Mouse (Mus musculus): ENCODE data around the gene P3h1. TPM values are rescaled to one million over a fixed set of nuclear protein-coding genes. Genes with fewer than 3 reads are reported as not detected.

Gene P3h1
- polyA plus RNA-seq, 1 experiment from 2014 or later = 17.9 TPM

GRCm38 (mm10) chr4:119294415-119295133 is 61.9 kb downstream of the P3h1 start, which contains the start of gene Ybx1:
Ybx1 (minus strand) TSS chr4:119294604.
- H3K9ac ChIP-seq (ENCODE audit: low read depth, low read length) = peak within 1 kb of the TSS; percentile 87
- peak; percentile 99 for DNase-seq (ENCODE audit: low spot score)
- H3K27me3 ChIP-seq (ENCODE audit: control insufficient read depth, insufficient read depth, low read length) = no peaks in the 10 kb centered on the region
- peak within 1 kb of the TSS; percentile 78 for H3K4me2 ChIP-seq (replicated peaks; ENCODE audit: low read depth, low read length)
- WGBS = under 1% methylated on average over 56 of the region's 61 CpGs
- H3K27ac ChIP-seq (ENCODE audit: low read depth, low read length) = peak within 1 kb of the TSS; percentile 87
- peak within 1 kb of the TSS; percentile 80 for H3K4me3 ChIP-seq (ENCODE audit: low read depth, low read length)
- no peaks in the 10 kb centered on the region for H3K36me3 ChIP-seq (ENCODE audit: control insufficient read depth, insufficient read depth, low read length)
- no peaks in the 10 kb centered on the region for H3K9me3 ChIP-seq (ENCODE audit: control insufficient read depth, low read length)
- peak; percentile 99 for ATAC-seq (ENCODE audit: low FRiP score)
- H3K4me1 ChIP-seq (replicated peaks; ENCODE audit: control insufficient read depth, insufficient read depth, low read length) = no peaks in the 10 kb centered on the region

GRCm38 (mm10) chr4:119295134-119295453 is 62.4 kb downstream of the P3h1 start:
- Histone ChIP-seq H3K9me3 (ENCODE audit: control insufficient read depth, low read length) (no peaks in the 10 kb centered on the region), H3K4me2 (replicated peaks; ENCODE audit: low read depth, low read length) (peak overlapping the region; percentile 39), H3K4me3 (ENCODE audit: low read depth, low read length) (peak overlapping the region; percentile 80), H3K27ac (ENCODE audit: low read depth, low read length) (0 out of 2 replicates have a peak overlapping the region, but pooled peaks have one; percentile 87), H3K27me3 (ENCODE audit: control insufficient read depth, insufficient read depth, low read length) (no peaks in the 10 kb centered on the region), H3K4me1 (replicated peaks; ENCODE audit: control insufficient read depth, insufficient read depth, low read length) (no peaks in the 10 kb centered on the region), H3K9ac (ENCODE audit: low read depth, low read length) (peak overlapping the region; percentile 86), H3K36me3 (ENCODE audit: control insufficient read depth, insufficient read depth, low read length) (no peaks in the 10 kb centered on the region)
- DNase-seq (ENCODE audit: low spot score) (peak; percentile 42), ATAC-seq (ENCODE audit: low FRiP score) (no peak)
- WGBS = 14% methylated on average over 6 of the region's 6 CpGs

- Histone ChIP-seq H3K4me2 (replicated peaks; ENCODE audit: low read depth, low read length) (no peak overlapping the region), H3K4me3 (ENCODE audit: low read depth, low read length) (no peak overlapping the region), H3K36me3 (ENCODE audit: control insufficient read depth, insufficient read depth, low read length) (no peaks in the 10 kb centered on the region), H3K4me1 (replicated peaks; ENCODE audit: control insufficient read depth, insufficient read depth, low read length) (no peaks in the 10 kb centered on the region), H3K27ac (ENCODE audit: low read depth, low read length) (no peak overlapping the region), H3K9me3 (ENCODE audit: control insufficient read depth, low read length) (no peaks in the 10 kb centered on the region), H3K9ac (ENCODE audit: low read depth, low read length) (no peak overlapping the region), H3K27me3 (ENCODE audit: control insufficient read depth, insufficient read depth, low read length) (no peaks in the 10 kb centered on the region)
- ATAC-seq (ENCODE audit: low FRiP score) (no peak), DNase-seq (ENCODE audit: low spot score) (no peak)
- WGBS = 87% methylated on average over 2 of the region's 2 CpGs
Measured at GRCm38 (mm10) chr4:119297361-119297760, 64.6 kb downstream of the P3h1 start.

Other genes with a start within 250 kb of the P3h1 start
- 134 and 137 TPM in 2 replicates for gene Slc2a1, start 124.2 kb upstream of the P3h1 start, polyA plus RNA-seq (2014; fragmentation: Nextera tagmentation; extraction: Ambion mirVana)
- 7.4 and 8.3 TPM in 2 replicates for gene Zfp691, start 58.7 kb upstream of the P3h1 start, polyA plus RNA-seq (2014; fragmentation: Nextera tagmentation; extraction: Ambion mirVana)
- 9.9 and 11.1 TPM in 2 replicates for gene Ermap, start 42.9 kb upstream of the P3h1 start, polyA plus RNA-seq (2014; fragmentation: Nextera tagmentation; extraction: Ambion mirVana)
- 177 and 201 TPM in 2 replicates for gene Svbp, start 37.6 kb upstream of the P3h1 start, polyA plus RNA-seq (2014; fragmentation: Nextera tagmentation; extraction: Ambion mirVana)
- gene Tmem269, start 14.7 kb upstream of the P3h1 start, polyA plus RNA-seq (2014; fragmentation: Nextera tagmentation; extraction: Ambion mirVana) = not detected in 2 replicates
- 31.1 and 37.0 TPM in 2 replicates for gene AU022252, start 203 bp upstream of the P3h1 start, polyA plus RNA-seq (2014; fragmentation: Nextera tagmentation; extraction: Ambion mirVana)
- gene Cldn19, start 22.5 kb downstream of the P3h1 start, polyA plus RNA-seq (2014; fragmentation: Nextera tagmentation; extraction: Ambion mirVana) = 0.18 and 0.25 TPM in 2 replicates
- gene Ybx1, start 61.7 kb downstream of the P3h1 start, polyA plus RNA-seq (2014; fragmentation: Nextera tagmentation; extraction: Ambion mirVana) = 1,193 and 1,290 TPM in 2 replicates
- 109 and 115 TPM in 2 replicates for gene Ppih, start 87.6 kb downstream of the P3h1 start, polyA plus RNA-seq (2014; fragmentation: Nextera tagmentation; extraction: Ambion mirVana)
- gene Ccdc30, start 182.6 kb downstream of the P3h1 start, polyA plus RNA-seq (2014; fragmentation: Nextera tagmentation; extraction: Ambion mirVana) = 12.6 and 13.9 TPM in 2 replicates
- 21.0 and 25.5 TPM in 2 replicates for gene Ppcs, start 189.5 kb downstream of the P3h1 start, polyA plus RNA-seq (2014; fragmentation: Nextera tagmentation; extraction: Ambion mirVana)
- gene Zmynd12, start 189.9 kb downstream of the P3h1 start, polyA plus RNA-seq (2014; fragmentation: Nextera tagmentation; extraction: Ambion mirVana) = 0.23 and 0.29 TPM in 2 replicates